Mouse (Mus musculus) liver, embryonic 14.5 days (tissue): Measurements from ENCODE around the gene Tas2r126. TPM values are rescaled to one million over a fixed set of nuclear protein-coding genes. Genes with fewer than 3 reads are reported as not detected.
"Not testable (repeated sequence)": the region's sequence is repeated elsewhere in the genome, so short reads cannot be mapped to it uniquely, and the experiment has no call there.

Experiments
- ATAC-seq: fragments of 200-750 bp; cut with Nextera tagmentation; 2 replicates; pipeline ENCODE4 v1.8.0; 2017; ENCODE audit warnings: moderate number of reproducible peaks, mild to moderate bottlenecking, moderate library complexity; ENCODE audit not compliant: insufficient read depth
- DNase-seq, 3 experiments: peaks; one replicate each; pipeline ENCODE4 v3.0.0-alpha.2; 2012 to 2013; ENCODE audit warnings: low read depth in 3 of 3, low spot score in 3 of 3
- H3K27ac ChIP-seq: fragments of 300-500 bp; sonication (generic); 2 replicates; pipeline ENCODE4 v1.5.1; 2014; ENCODE audit warnings: moderate library complexity, mild to moderate bottlenecking, control low read depth, inconsistent platforms
- H3K27me3 ChIP-seq: fragments of 300-500 bp; sonication (generic); 2 replicates; pipeline ENCODE4 v1.6.1; 2014; ENCODE audit warnings: mild to moderate bottlenecking, low read length, moderate library complexity; ENCODE audit not compliant: control insufficient read depth, insufficient read depth
- H3K36me3 ChIP-seq: fragments of 300-500 bp; sonication (generic); replicated peaks from 2 replicates; pipeline ENCODE4 v1.6.1; 2014; ENCODE audit warnings: low read depth; ENCODE audit not compliant: control insufficient read depth, insufficient read depth
- H3K4me1 ChIP-seq, 2 experiments: fragments of 200-500 bp in 1 of 2; fragments of 300-500 bp in 1 of 2; sonication (generic) in 1 of 2; replicated peaks; 2 replicates each; pipeline ENCODE4 v1.6.1; 2012 to 2014; ENCODE audit warnings: antibody characterized with exemption in 1 of 2, inconsistent platforms in 1 of 2, low read length in 1 of 2; ENCODE audit not compliant: control insufficient read depth in 2 of 2, insufficient read depth in 2 of 2
- H3K4me2 ChIP-seq: fragments of 300-500 bp; sonication (generic); 2 replicates; pipeline ENCODE4 v1.6.1; 2014; ENCODE audit warnings: low read depth, mild to moderate bottlenecking, control low read depth, moderate library complexity
- H3K4me3 ChIP-seq, 2 experiments: fragments of 200-500 bp in 1 of 2; fragments of 300-500 bp in 1 of 2; sonication (generic) in 1 of 2; 2 replicates each; pipeline ENCODE4 v1.5.1; 2012 to 2014; ENCODE audit warnings: low read depth in 2 of 2, low read length in 2 of 2, mild to moderate bottlenecking in 2 of 2, control low read depth in 1 of 2, inconsistent platforms in 1 of 2, moderate library complexity in 1 of 2; ENCODE audit not compliant: insufficient read depth in 1 of 2
- H3K9ac ChIP-seq: fragments of 300-500 bp; sonication (generic); replicated peaks from 2 replicates; pipeline ENCODE4 v1.6.1; 2014; ENCODE audit warnings: mild to moderate bottlenecking, control low read depth, moderate library complexity
- H3K9me3 ChIP-seq: fragments of 300-500 bp; sonication (generic); 2 replicates; pipeline ENCODE4 v1.6.1; 2016; ENCODE audit warnings: low read length, mixed read lengths; ENCODE audit not compliant: control insufficient read depth
- CTCF ChIP-seq: IDR thresholded peaks from 2 replicates; pipeline ENCODE4 v1.5.1; 2016; ENCODE audit warnings: antibody characterized with exemption, low read depth, control low read depth
- EP300 ChIP-seq: IDR thresholded peaks from 2 replicates; pipeline ENCODE4 v1.6.1; 2016; ENCODE audit warnings: antibody characterized with exemption, low read depth
- WGBS: fragments of 180-500 bp; shearing (Covaris S2); extraction: QIAGEN DNeasy Blood & Tissue Kit; methylation state at CpG from one replicate; pipeline ENCODE4 v1.1.7; 2014; ENCODE audit not compliant: insufficient replicate concordance; 5-methylcytosine and 5-hydroxymethylcytosine counted together
- polyA plus RNA-seq, 2 experiments: library from polyadenylated mRNA; depleted of rRNA in 1 of 2; stranded (reverse) in 1 of 2; unstranded in 1 of 2; fragments of >200 nt; fragmentation: Nextera tagmentation in 1 of 2; extraction: Ambion mirVana in 1 of 2; gene quantifications; 2 replicates each; pipeline versions ENCODE4 v1.2.1 to v1.2.3; 2012 to 2014

Tas2r126 gene
- polyA plus RNA-seq, 2 experiments, result not detected

- no peaks in the 10 kb centered on the region for H3K36me3 ChIP-seq
- DNase-seq, result no peak
These were observed 7.1 kb downstream of the Tas2r126 start for GRCm38 (mm10) chr6:42441395-42441794.

GRCm38 (mm10) chr6:42444491-42444890, 10.2 kb downstream of the Tas2r126 start:
- no peak overlapping the region for H3K27ac ChIP-seq
- ATAC-seq, result no peak
- WGBS, result 51% methylated on average over 2 of the region's 2 CpGs

More at GRCm38 (mm10) chr6:42441395-42441794, 7.1 kb downstream of the Tas2r126 start:
- ATAC-seq, result no peak
- Histone ChIP-seq H3K4me1 (no peaks in the 10 kb centered on the region), H3K27ac (no peak overlapping the region), H3K9me3 (no peaks in the 10 kb centered on the region), H3K4me2 (no peak overlapping the region), H3K27me3 (no peaks in the 10 kb centered on the region), H3K9ac (no peak overlapping the region), H3K4me3 (no peak overlapping the region)
- TF ChIP-seq EP300 (no peak), CTCF (no peak)
- WGBS, result 49% methylated on average over 2 of the region's 2 CpGs

DNA sequence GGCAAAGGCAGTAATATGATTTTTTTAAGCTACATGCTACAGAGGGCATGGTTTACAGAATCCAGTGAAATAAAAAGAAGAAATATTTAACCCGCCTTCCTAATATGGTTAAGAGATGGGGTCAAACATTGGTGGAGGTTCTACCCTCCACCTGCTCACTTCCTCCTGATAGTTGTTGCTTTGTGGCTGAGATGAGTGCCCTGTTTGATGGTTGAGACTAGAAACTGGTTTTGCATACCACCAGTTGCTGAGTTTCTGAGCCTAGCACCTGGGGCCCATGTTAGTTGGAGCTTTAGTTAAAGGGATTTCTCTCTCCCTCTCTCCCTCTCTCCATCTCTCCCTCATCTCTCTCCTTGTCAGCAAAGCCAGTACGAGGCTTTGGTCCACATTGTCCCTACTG, 13.0 kb downstream of the Tas2r126 start:
- H3K4me3 ChIP-seq, result no peak overlapping the region
- H3K36me3 ChIP-seq, result no peaks in the 10 kb centered on the region
- no peak overlapping the region for H3K27ac ChIP-seq
- no peaks in the 10 kb centered on the region for H3K9me3 ChIP-seq
- 45% methylated on average over 2 of the region's 2 CpGs for WGBS
- TF ChIP-seq CTCF (no peak), EP300 (no peak)
- no peak overlapping the region for H3K9ac ChIP-seq
- DNase-seq (no peak), ATAC-seq (no peak)
- no peak overlapping the region for H3K4me2 ChIP-seq
- no peaks in the 10 kb centered on the region for H3K4me1 ChIP-seq
- H3K27me3 ChIP-seq, result no peaks in the 10 kb centered on the region

More at GRCm38 (mm10) chr6:42444491-42444890, 10.2 kb downstream of the Tas2r126 start:
- no peak overlapping the region for H3K9ac ChIP-seq
- no peaks in the 10 kb centered on the region for H3K36me3 ChIP-seq
- H3K4me1 ChIP-seq, result no peaks in the 10 kb centered on the region
- no peak overlapping the region for H3K4me3 ChIP-seq
- no peaks in the 10 kb centered on the region for H3K27me3 ChIP-seq
- TF ChIP-seq EP300 (no peak), CTCF (no peak)
- H3K4me2 ChIP-seq, result no peak overlapping the region
- no peaks in the 10 kb centered on the region for H3K9me3 ChIP-seq
- no peak for DNase-seq

DNA sequence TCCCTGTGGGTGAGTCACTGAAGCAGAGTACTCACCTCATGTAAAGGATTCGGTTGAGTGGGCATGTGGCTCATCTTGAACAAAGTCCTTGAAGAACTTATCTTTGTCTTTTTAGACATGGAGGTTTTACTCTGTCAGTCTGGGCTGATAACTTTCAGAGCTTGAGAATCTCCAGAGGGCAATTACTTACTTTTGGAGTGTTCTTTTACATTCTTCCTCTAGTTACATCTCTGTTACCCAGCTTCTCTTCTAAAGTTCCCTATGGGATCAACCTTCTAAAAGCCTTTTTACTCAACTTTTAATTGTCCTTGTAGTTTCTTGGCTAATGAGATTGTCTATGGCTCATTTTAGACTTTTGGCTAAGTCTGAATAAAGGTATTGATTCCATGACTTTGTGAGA, 30.8 kb downstream of the Tas2r126 start, which contains the start of gene Olfr458:
Gene Olfr458, minus strand, starts transcription at position 101 of the 400 bp plus-strand sequence.
- H3K9ac ChIP-seq, result no peak within 1 kb of the TSS
- no peak within 1 kb of the TSS for H3K27ac ChIP-seq
- 47% methylated on average over 1 of the region's 1 CpGs for WGBS
- DNase-seq (no peak), ATAC-seq (no peak)
- H3K9me3 ChIP-seq, result no peaks in the 10 kb centered on the region
- H3K4me3 ChIP-seq, result no peak within 1 kb of the TSS
- no peaks in the 10 kb centered on the region for H3K36me3 ChIP-seq
- no peak within 1 kb of the TSS for H3K4me2 ChIP-seq
- TF ChIP-seq CTCF (no peak), EP300 (no peak)
- H3K27me3 ChIP-seq, result no peaks in the 10 kb centered on the region
- no peaks in the 10 kb centered on the region for H3K4me1 ChIP-seq

DNA sequence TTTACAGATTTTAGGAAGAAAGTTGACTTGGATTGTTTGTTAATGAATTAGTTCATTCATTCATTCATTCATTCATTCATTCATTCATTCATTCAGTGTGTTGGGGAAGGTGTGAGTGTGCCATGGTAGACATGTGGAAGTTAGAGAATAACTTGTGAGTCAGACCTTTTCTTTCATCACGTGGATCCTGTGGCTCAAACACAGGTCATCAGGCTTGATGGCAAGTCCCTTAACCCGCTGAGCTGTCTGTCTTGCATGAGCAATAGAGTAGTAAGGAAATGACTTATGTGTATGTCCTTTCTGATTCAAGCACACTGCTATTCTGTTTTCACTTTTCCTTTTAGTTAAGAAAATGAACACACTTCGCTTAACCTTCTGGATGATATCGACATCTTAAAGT, 36.2 kb downstream of the Tas2r126 start:
- no peak overlapping the region for H3K4me3 ChIP-seq
- no peaks in the 10 kb centered on the region for H3K36me3 ChIP-seq
- 66% methylated on average over 4 of the region's 4 CpGs for WGBS
- DNase-seq (no peak), ATAC-seq (no peak)
- no peaks in the 10 kb centered on the region for H3K27me3 ChIP-seq
- H3K27ac ChIP-seq, result no peak overlapping the region
- no peaks in the 10 kb centered on the region for H3K9me3 ChIP-seq
- no peak for TF ChIP-seq EP300
- no peak for TF ChIP-seq CTCF
- H3K9ac ChIP-seq, result no peak overlapping the region
- no peaks in the 10 kb centered on the region for H3K4me1 ChIP-seq
- H3K4me2 ChIP-seq, result no peak overlapping the region

DNA sequence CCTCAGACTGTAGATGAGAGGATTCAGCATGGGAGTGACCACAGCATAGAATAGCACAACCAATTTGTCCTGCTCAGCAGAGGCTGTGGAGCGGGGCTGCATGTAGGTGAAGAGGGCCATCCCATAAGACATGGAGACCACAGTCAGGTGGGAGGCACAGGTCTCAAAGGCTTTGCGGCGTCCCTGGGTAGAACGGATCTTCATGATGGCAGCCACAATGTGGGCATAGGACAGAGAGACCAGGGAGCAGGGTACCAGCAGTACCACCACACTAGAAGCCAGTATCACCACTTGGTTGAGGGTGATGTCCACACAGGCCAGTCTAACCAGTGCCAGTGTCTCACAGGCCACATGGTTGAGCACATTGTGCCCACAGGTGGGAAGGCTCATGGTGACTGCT, 37.0 kb downstream of the Tas2r126 start:
- H3K4me1 ChIP-seq, H3K4me2 ChIP-seq, H3K27ac ChIP-seq, H3K9me3 ChIP-seq, H3K36me3 ChIP-seq, DNase-seq, H3K27me3 ChIP-seq, H3K4me3 ChIP-seq, ATAC-seq, H3K9ac ChIP-seq: not testable (repeated sequence)
- 63% methylated on average over 4 of the region's 4 CpGs for WGBS
